Mouse (Mus musculus) left cerebral cortex, adult 11 months (tissue): ENCODE results near the gene Snrpn.
A peak's percentile ranks its signal among the peaks of the same experiment; 100 is the strongest.
"Not testable (repeated sequence)": the region's sequence is repeated elsewhere in the genome, so short reads cannot be mapped to it uniquely, and the experiment has no call there.

Source experiments
- DNase-seq: peaks from one replicate; pipeline ENCODE4 v3.0.0; 2022; ENCODE audit warnings: low spot score

Snrpn gene

GRCm38 (mm10) chr7:60139742-60140480 lies at the start of gene Snrpn:
Gene Snrpn, minus strand, starts transcription at chr7:60140219.
- DNase-seq: no peak

- peak; percentile 5 for DNase-seq
These were observed 30.5 kb upstream of the Snrpn start for GRCm38 (mm10) chr7:60170250-60171185.

DNA sequence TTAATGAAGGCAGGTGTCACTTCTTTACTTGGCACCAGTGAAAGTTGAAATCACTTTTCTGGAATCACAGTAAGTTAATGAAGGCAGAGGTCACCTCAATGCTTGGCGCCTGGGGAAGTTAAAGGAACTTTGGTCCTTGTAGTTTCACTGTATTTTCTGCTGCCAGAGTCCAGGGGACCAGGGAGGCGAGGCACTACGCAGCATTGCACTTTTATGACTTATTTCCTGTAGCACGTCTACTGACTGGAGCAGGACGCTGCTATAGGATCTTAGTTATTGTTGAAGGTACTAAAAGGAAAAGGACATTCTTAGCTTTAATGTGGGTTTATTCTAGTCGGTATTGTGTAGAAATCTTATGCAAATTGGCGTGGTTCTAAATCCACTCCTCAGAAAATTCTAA lies 14.7 kb downstream of the Snrpn start:
- DNase-seq: no peak

DNA sequence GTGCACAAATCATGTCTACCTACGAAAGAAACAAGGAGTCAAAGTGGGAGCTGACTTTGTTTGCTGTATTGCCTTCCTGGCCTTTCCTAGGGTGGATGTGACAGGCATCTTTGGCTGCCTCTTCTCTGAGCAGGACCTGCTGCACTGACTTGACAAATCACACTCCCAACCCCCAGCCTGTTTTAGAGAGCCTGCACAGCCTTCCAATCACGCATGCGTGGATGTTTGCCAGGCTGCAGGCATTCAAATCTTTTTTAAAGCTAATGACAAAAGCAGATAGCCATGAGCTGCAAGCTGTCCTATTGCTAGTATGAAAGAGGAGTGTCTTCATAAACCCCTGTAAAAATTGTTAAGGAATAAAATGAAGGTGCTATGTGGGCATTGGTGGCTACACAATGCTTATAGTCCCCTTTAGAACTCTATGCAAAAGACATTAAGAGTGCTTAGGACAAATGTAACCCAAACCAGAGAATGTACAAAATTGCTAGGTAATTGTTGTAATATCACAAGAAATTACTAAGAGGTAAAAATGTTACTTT lies 16.9 kb downstream of the Snrpn start:
- not testable (repeated sequence) for DNase-seq

GRCm38 (mm10) chr7:60122434-60123085 lies 17.5 kb downstream of the Snrpn start:
- DNase-seq: no peak

- DNase-seq: no peak
These were observed 42.7 kb downstream of the Snrpn start for GRCm38 (mm10) chr7:60097154-60097859.

- no peak for DNase-seq
These were observed 63.7 kb downstream of the Snrpn start for GRCm38 (mm10) chr7:60076301-60076700.

GRCm38 (mm10) chr7:60047481-60048201 lies 92.4 kb downstream of the Snrpn start:
- peak; percentile 32 for DNase-seq

GRCm38 (mm10) chr7:60013186-60013585 lies 126.8 kb downstream of the Snrpn start:
- DNase-seq: no peak

- no peak for DNase-seq
These were observed 132.2 kb downstream of the Snrpn start for GRCm38 (mm10) chr7:60007727-60008360.

GRCm38 (mm10) chr7:60006262-60006661 lies 133.8 kb downstream of the Snrpn start:
- no peak for DNase-seq

GRCm38 (mm10) chr7:60004606-60005330 lies 135.3 kb downstream of the Snrpn start, which contains the start of the genes Snurf and Gm38393:
Gene Snurf, minus strand, starts transcription at chr7:60005049.
Gene Gm38393, minus strand, starts transcription at chr7:60005064.
- peak; percentile 64 for DNase-seq

- DNase-seq: peak; percentile 9
These were observed 136.0 kb downstream of the Snrpn start for GRCm38 (mm10) chr7:60003921-60004605.

- DNase-seq: peak; percentile 35
These were observed 136.8 kb downstream of the Snrpn start for GRCm38 (mm10) chr7:60003006-60003865.

GRCm38 (mm10) chr7:59978646-59979045 lies 161.4 kb downstream of the Snrpn start:
- DNase-seq: no peak
